Mouse (Mus musculus): ENCODE measurements around the gene Nop2. TPM values are rescaled to one million over a fixed set of nuclear protein-coding genes. Genes with fewer than 3 reads are reported as not detected.

The Nop2 gene
- 94.1 and 99.4 TPM in 2 replicates for polyA plus RNA-seq (2016; fragmentation: Nextera tagmentation; extraction: Ambion mirVana)

- H3K4me3 ChIP-seq = peak within 1 kb of the TSS; percentile 80
- under 1% methylated on average over 66 of the region's 66 CpGs for WGBS
- H3K4me1 ChIP-seq = peaks cover 19% of the 10 kb centered on the region
- no peaks in the 10 kb centered on the region for H3K27me3 ChIP-seq (replicated peaks; ENCODE audit: low read depth, poor library complexity, severe bottlenecking)
- peak within 1 kb of the TSS; percentile 90 for H3K27ac ChIP-seq (replicated peaks)
- no peaks in the 10 kb centered on the region for H3K9me3 ChIP-seq
- peaks cover 81% of the 10 kb centered on the region for H3K36me3 ChIP-seq (replicated peaks)
- peak; percentile 96 for DNase-seq (ENCODE audit: low spot score)
Observed at GRCm38 (mm10) chr6:125131302-125132156, at the start of gene Nop2. Gene Nop2, plus strand, starts transcription at chr6:125131909.

- no peak for DNase-seq (ENCODE audit: low spot score)
- H3K36me3 ChIP-seq (replicated peaks) = no peaks in the 10 kb centered on the region
- peaks cover 24% of the 10 kb centered on the region for H3K27me3 ChIP-seq (replicated peaks; ENCODE audit: low read depth, poor library complexity, severe bottlenecking)
- H3K27ac ChIP-seq (replicated peaks) = no peak overlapping the region
- H3K9me3 ChIP-seq = no peaks in the 10 kb centered on the region
- H3K4me1 ChIP-seq = peaks cover 24% of the 10 kb centered on the region
- no peak overlapping the region for H3K4me3 ChIP-seq
- WGBS = 92% methylated on average over 7 of the region's 7 CpGs
Observed at GRCm38 (mm10) chr6:125082801-125083386, 48.8 kb upstream of the Nop2 start.

- H3K36me3 ChIP-seq (replicated peaks) = no peaks in the 10 kb centered on the region
- no peak overlapping the region for H3K4me3 ChIP-seq
- WGBS = 5% methylated on average over 4 of the region's 4 CpGs
- DNase-seq (ENCODE audit: low spot score) = peak; percentile 71
- no peaks in the 10 kb centered on the region for H3K9me3 ChIP-seq
- peaks cover 24% of the 10 kb centered on the region for H3K27me3 ChIP-seq (replicated peaks; ENCODE audit: low read depth, poor library complexity, severe bottlenecking)
- H3K27ac ChIP-seq (replicated peaks) = 0 out of 2 replicates have a peak overlapping the region, but pooled peaks have one; percentile 0
- H3K4me1 ChIP-seq = peaks cover 39% of the 10 kb centered on the region
Observed at GRCm38 (mm10) chr6:125084424-125084823, 47.3 kb upstream of the Nop2 start.

- Histone ChIP-seq H3K36me3 (replicated peaks) (no peaks in the 10 kb centered on the region), H3K27ac (replicated peaks) (peak overlapping the region; percentile 94), H3K4me3 (0 out of 2 replicates have a peak overlapping the region, but pooled peaks have one; percentile 46), H3K4me1 (peaks cover 41% of the 10 kb centered on the region), H3K9me3 (no peaks in the 10 kb centered on the region), H3K27me3 (replicated peaks; ENCODE audit: low read depth, poor library complexity, severe bottlenecking) (0 out of 2 replicates have a peak, but pooled peaks cover 6% of the 10 kb centered on the region)
- WGBS = 81% methylated on average over 3 of the region's 3 CpGs
- DNase-seq (ENCODE audit: low spot score) = no peak
Observed at GRCm38 (mm10) chr6:125087937-125088336, 43.8 kb upstream of the Nop2 start.

DNA sequence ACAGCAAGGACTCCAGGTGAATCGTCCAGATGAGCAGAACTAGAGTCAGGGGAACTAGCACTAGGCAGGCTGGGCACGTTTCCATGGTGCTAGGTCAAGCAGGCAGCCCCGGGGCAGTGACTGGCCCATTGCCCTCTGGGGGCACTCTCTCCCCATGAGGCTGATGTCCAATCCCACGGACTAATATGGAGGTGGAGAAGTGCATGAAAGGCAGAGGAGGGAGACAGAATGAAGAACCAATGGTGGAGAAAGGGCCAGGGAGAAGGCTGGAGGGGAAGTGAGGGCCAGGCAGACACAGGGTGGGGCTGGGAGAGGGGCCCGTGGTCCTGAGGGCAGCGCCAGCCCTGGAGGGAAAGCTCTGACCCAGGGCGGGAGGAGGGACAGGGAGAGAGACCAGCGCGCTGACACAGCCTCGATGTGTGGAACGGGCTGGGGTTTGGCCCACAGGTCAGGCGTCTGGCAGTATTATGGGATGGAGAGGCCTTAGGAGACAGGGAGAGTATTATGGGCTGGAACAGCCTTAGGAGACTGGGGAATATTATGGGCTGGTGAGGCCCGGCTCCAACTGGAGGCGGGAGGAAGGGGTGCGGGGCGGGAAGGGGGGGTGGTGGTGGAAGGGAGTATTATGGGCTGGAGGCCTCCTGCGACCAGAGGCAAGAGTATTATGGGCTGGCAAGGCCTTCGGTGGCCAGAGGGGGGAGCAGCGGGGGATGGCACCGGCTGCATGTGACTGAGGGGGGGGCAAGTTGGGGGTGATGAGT lies 43.0 kb upstream of the Nop2 start:
- peak overlapping the region; percentile 46 for H3K4me3 ChIP-seq
- peak overlapping the region; percentile 94 for H3K27ac ChIP-seq (replicated peaks)
- DNase-seq (ENCODE audit: low spot score) = peak; percentile 92
- peaks cover 38% of the 10 kb centered on the region for H3K4me1 ChIP-seq
- H3K9me3 ChIP-seq = no peaks in the 10 kb centered on the region
- WGBS = 3% methylated on average over 20 of the region's 20 CpGs
- H3K36me3 ChIP-seq (replicated peaks) = no peaks in the 10 kb centered on the region
- no peaks in the 10 kb centered on the region for H3K27me3 ChIP-seq (replicated peaks; ENCODE audit: low read depth, poor library complexity, severe bottlenecking)

DNA sequence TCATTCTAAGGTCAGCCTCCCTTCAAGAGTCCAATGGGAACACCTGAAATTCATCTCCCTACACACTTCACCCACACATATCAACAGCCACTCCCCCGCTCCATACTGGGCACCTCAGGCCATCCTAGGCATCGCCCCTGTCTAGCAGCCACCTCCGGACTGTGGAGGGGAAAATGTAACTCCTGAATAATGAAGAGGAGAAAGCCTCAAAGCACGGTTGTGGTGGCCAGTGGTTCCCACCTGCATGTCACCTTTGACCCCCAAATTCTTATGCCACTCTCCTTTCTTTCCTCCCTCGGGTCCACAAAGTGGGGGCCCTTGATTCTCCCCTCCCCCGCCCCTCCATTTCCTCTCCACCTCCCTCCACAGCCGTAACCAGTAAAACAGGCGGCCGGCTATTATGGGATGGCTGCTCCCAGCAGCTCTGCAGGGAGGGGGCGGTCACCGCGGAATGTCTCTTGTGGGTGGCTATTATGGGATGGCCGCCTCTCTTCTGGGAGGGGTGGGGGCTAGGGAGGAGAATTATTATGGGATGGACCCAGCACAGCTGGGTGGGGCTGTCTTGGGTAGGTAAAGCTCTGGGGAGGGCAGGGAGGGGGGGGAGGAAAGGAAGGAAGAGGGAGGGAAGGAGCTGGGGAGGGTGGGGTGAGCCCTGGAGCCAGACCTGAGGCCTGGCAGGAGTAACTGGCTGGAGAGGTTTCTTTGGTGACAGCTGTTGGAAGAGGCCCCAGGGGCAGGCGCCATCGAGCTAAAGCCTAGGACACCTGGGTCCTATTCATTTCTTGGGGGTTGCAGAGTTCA lies 42.0 kb upstream of the Nop2 start:
- no peaks in the 10 kb centered on the region for H3K36me3 ChIP-seq (replicated peaks)
- peak overlapping the region; percentile 94 for H3K27ac ChIP-seq (replicated peaks)
- H3K27me3 ChIP-seq (replicated peaks; ENCODE audit: low read depth, poor library complexity, severe bottlenecking) = no peaks in the 10 kb centered on the region
- H3K4me1 ChIP-seq = peaks cover 32% of the 10 kb centered on the region
- WGBS = 3% methylated on average over 15 of the region's 15 CpGs
- DNase-seq (ENCODE audit: low spot score) = peak; percentile 85
- H3K9me3 ChIP-seq = no peaks in the 10 kb centered on the region
- H3K4me3 ChIP-seq = peak overlapping the region; percentile 46

DNA sequence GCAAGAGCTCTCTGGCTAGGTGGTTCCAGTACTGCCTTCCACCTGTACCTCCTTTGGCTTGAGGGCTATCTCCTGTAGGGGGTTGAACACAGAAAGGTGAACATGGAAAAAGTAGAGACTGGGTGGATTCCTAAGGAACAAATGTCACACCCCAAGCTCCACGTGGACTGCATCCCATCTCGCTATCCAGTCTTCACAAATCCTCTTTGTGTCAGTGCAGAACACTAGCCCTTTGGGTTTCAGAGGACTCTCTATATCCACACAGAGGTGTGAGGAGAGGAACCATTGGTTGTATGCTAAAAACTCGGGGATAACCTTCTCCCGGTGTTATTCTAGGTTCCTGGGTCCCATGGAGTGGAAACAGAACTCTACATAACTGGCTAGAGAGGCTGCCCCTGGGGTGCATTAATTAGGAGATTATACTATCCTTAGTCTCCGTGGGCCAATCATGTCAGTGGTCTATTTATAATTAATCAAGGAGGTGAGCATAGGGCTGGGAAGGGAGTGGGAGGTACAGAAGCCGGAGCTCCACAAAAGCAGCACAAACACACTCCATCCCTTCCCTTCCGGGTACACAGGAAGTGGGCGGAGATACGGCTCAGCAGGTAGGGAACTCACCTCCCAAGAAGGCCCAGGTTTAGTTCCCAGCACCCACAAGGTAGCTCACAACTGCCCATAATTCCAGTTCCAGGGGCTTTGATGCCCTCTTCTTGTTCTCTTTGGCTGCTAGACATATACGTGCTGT lies 41.2 kb upstream of the Nop2 start:
- 57% methylated on average over 10 of the region's 10 CpGs for WGBS
- H3K4me3 ChIP-seq = peak overlapping the region; percentile 46

GRCm38 (mm10) chr6:125092372-125092771 lies 39.3 kb upstream of the Nop2 start:
- H3K4me1 ChIP-seq = peaks cover 51% of the 10 kb centered on the region
- WGBS = 87% methylated on average over 5 of the region's 5 CpGs
- no peak overlapping the region for H3K4me3 ChIP-seq

More for the DNA sequence above, 41.2 kb upstream of the Nop2 start:
- Histone ChIP-seq H3K9me3 (no peaks in the 10 kb centered on the region), H3K4me1 (peaks cover 37% of the 10 kb centered on the region), H3K36me3 (replicated peaks) (no peaks in the 10 kb centered on the region), H3K27ac (replicated peaks) (peak overlapping the region; percentile 94), H3K27me3 (replicated peaks; ENCODE audit: low read depth, poor library complexity, severe bottlenecking) (no peaks in the 10 kb centered on the region)
- no peak for DNase-seq (ENCODE audit: low spot score)

DNA sequence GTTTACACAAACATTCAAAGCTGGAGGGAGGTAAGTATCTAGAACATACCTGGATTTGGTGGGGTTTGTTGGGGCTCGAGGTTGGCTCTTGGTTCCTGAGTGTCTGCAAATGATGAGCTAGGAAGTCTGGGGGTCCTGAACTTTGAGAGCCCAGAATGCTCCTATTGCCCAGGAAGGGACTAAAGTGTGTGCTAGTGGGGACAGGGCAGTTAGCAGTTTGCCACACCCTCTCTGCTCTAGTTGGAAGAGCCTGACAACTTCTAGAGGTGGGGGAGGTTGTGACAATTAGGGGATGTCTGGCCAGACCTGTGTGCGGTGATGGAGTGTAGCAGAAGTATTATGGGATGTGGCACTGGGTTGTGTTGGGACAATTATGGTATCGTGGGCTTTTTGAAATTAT lies 36.9 kb upstream of the Nop2 start:
- Histone ChIP-seq H3K27me3 (replicated peaks; ENCODE audit: low read depth, poor library complexity, severe bottlenecking) (no peaks in the 10 kb centered on the region), H3K4me1 (peaks cover 55% of the 10 kb centered on the region), H3K9me3 (no peaks in the 10 kb centered on the region), H3K36me3 (replicated peaks) (peaks cover 27% of the 10 kb centered on the region), H3K27ac (replicated peaks) (peak overlapping the region; percentile 96; the same call in 1 of the 2 replicates), H3K4me3 (peak overlapping the region; percentile 100; the same call in 1 of the 2 replicates)
- WGBS = 70% methylated on average over 3 of the region's 3 CpGs
- no peak for DNase-seq (ENCODE audit: low spot score)

More at GRCm38 (mm10) chr6:125092372-125092771, 39.3 kb upstream of the Nop2 start:
- Histone ChIP-seq H3K9me3 (no peaks in the 10 kb centered on the region), H3K36me3 (replicated peaks) (0 out of 2 replicates have a peak, but pooled peaks cover 4% of the 10 kb centered on the region), H3K27me3 (replicated peaks; ENCODE audit: low read depth, poor library complexity, severe bottlenecking) (no peaks in the 10 kb centered on the region), H3K27ac (replicated peaks) (no peak overlapping the region)
- no peak for DNase-seq (ENCODE audit: low spot score)

DNA sequence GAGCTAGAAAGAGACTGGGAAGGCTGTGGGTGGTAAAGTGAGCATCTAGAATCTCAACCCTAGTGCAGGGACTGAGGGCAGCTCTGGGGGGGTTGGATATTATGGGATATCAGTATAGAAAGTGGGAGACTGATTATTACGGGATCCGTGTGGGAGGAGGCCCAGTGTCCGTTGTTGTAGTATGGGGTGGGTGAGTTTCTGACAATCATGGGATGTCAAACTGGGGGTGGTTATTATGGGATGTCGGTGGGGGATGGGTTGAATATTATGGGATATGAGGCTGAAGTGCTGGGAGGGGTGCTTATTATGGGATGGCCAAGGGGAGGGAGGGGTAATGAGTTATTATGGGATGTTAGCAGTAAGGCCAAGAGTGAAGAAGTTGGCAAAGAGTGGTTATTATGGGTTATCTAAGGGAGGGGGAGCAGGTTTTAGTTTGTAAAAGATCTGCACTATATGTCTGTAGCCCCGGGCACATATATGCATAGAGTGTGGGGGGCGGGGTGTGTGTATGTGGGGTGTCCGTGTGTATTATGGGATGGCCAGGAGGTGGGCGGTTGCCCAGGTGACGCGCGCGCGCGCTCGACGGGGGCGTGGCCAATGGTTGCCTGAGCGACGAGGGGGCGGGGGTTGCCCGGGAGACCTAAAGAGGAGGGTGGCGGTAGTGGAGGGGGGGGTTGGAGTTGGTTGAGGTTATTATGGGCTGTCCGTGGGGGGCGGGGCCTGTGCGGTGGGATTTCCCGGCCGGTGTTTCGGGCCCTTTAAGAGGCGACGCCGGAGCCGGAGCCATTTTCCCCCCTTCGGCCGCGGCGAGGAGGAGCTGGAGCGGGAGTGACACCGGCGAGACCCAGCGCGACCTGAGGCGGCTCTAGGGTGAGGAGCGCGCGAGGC lies 36.1 kb upstream of the Nop2 start, which contains the start of gene Chd4:
Gene Chd4 (plus strand): TSS at position 591 of the 888 bp plus-strand sequence.
- Histone ChIP-seq H3K36me3 (replicated peaks) (peaks cover 35% of the 10 kb centered on the region), H3K27me3 (replicated peaks; ENCODE audit: low read depth, poor library complexity, severe bottlenecking) (no peaks in the 10 kb centered on the region), H3K27ac (replicated peaks) (peak within 1 kb of the TSS; percentile 96), H3K9me3 (no peaks in the 10 kb centered on the region), H3K4me1 (peaks cover 55% of the 10 kb centered on the region), H3K4me3 (peak within 1 kb of the TSS; percentile 100)
- DNase-seq (ENCODE audit: low spot score) = peak; percentile 96
- 4% methylated on average over 45 of the region's 45 CpGs for WGBS
